Comparison of ENCODE assay signal across 19 mouse cellular contexts in genomic region chr4:35694360-35695136, GRCm38 (mm10).
"Had no signal": no experiment of that assay in that cellular context is flagged by ENCODE, and none has a peak within 500 bp of the region (broad histone marks: within the 10 kb centered on the region; RNA-seq: fewer than 3 reads in every experiment).

No protein-coding gene starts in this region.

- H3K9ac ChIP-seq: liver, postnatal 0 days; lung, embryonic 15.5 days; midbrain, embryonic 13.5 days; midbrain, embryonic 15.5 days; neural tube, embryonic 12.5 days had no signal

- H3K27me3 ChIP-seq: lung, embryonic 15.5 days; megakaryocyte, embryonic 14.5 days; midbrain, embryonic 13.5 days; midbrain, embryonic 15.5 days; neural tube, embryonic 12.5 days had no signal

- H3K4me2 ChIP-seq: lung, embryonic 15.5 days; midbrain, embryonic 11.5 days; midbrain, embryonic 13.5 days; midbrain, embryonic 15.5 days; neural tube, embryonic 12.5 days had no signal

- H3K9me3 ChIP-seq: lung, embryonic 15.5 days; megakaryocyte, embryonic 14.5 days; midbrain, embryonic 13.5 days; midbrain, embryonic 15.5 days; neural tube, embryonic 12.5 days had no signal

- DNase-seq: liver, postnatal 0 days; lung, adult 2 months; lung, postnatal 14 days; lung, postnatal 36 days; right cerebral cortex, adult 18-20 months; right cerebral cortex, postnatal 25 days; right cerebral cortex, postnatal 4 days; spleen, adult 18-20 months; thymus, adult 18-20 months; thymus, postnatal 14 days; thymus, postnatal 36 days had no signal

- H3K4me3 ChIP-seq: lung, embryonic 15.5 days; megakaryocyte, embryonic 14.5 days; midbrain, embryonic 13.5 days; midbrain, embryonic 15.5 days; neural tube, embryonic 12.5 days had no signal

- H3K4me1 ChIP-seq: lung, embryonic 15.5 days; megakaryocyte, embryonic 14.5 days; midbrain, embryonic 13.5 days; midbrain, embryonic 15.5 days; neural tube, embryonic 12.5 days had no signal

- H3K36me3 ChIP-seq: lung, embryonic 15.5 days; midbrain, embryonic 13.5 days; midbrain, embryonic 15.5 days; neural tube, embryonic 12.5 days had no signal

- H3K27ac ChIP-seq: lung, embryonic 15.5 days; macrophage; midbrain, embryonic 13.5 days; midbrain, embryonic 15.5 days; neural tube, embryonic 12.5 days had no signal

- ATAC-seq: liver, postnatal 0 days; lung, postnatal 0 days; midbrain, embryonic 13.5 days; midbrain, embryonic 15.5 days had no signal
